Mouse (Mus musculus): Measurements from ENCODE around the gene Dhx8. TPM values are rescaled to one million over a fixed set of nuclear protein-coding genes. Genes with fewer than 3 reads are reported as not detected.
A peak's percentile ranks its signal among the peaks of the same experiment; 100 is the strongest.

Dhx8 gene
- polyA plus RNA-seq, 2 experiments: 9.6 to 12.9 TPM

GRCm38 (mm10) chr11:101759530-101759929, 26.8 kb downstream of the Dhx8 start:
- Histone ChIP-seq H3K4me1 (replicated peaks; ENCODE audit: control insufficient read depth in 2 of 2, insufficient read depth in 2 of 2, low read length in 1 of 2) (no peaks in the 10 kb centered on the region), H3K9me3 (ENCODE audit: control insufficient read depth, low read length) (no peaks in the 10 kb centered on the region), H3K4me3 (ENCODE audit: insufficient read depth in 1 of 2, low read depth in 2 of 2, low read length in 2 of 2) (no peak overlapping the region), H3K9ac (replicated peaks) (no peak overlapping the region), H3K4me2 (ENCODE audit: low read depth) (no peak overlapping the region), H3K36me3 (replicated peaks; ENCODE audit: control insufficient read depth, insufficient read depth, low read depth) (peaks cover 57% of the 10 kb centered on the region), H3K27me3 (ENCODE audit: control insufficient read depth, insufficient read depth, low read length) (no peaks in the 10 kb centered on the region), H3K27ac (no peak overlapping the region)
- ATAC-seq (ENCODE audit: insufficient read depth): no peak
- 86% methylated on average over 3 of the region's 3 CpGs for WGBS (ENCODE audit: insufficient replicate concordance)
- DNase-seq (ENCODE audit: low read depth in 3 of 3, low spot score in 3 of 3): no peak
- TF ChIP-seq EP300 (IDR thresholded peaks at IDR 0.05; ENCODE audit: low read depth) (no peak), CTCF (IDR thresholded peaks at IDR 0.05; ENCODE audit: low read depth) (no peak)

GRCm38 (mm10) chr11:101763723-101764122, 31.0 kb downstream of the Dhx8 start:
- Histone ChIP-seq H3K9ac (replicated peaks) (no peak overlapping the region), H3K4me1 (replicated peaks; ENCODE audit: control insufficient read depth in 2 of 2, insufficient read depth in 2 of 2, low read length in 1 of 2) (no peaks in the 10 kb centered on the region), H3K9me3 (ENCODE audit: control insufficient read depth, low read length) (no peaks in the 10 kb centered on the region), H3K27ac (no peak overlapping the region), H3K36me3 (replicated peaks; ENCODE audit: control insufficient read depth, insufficient read depth, low read depth) (peaks cover 57% of the 10 kb centered on the region), H3K27me3 (ENCODE audit: control insufficient read depth, insufficient read depth, low read length) (no peaks in the 10 kb centered on the region), H3K4me3 (ENCODE audit: insufficient read depth in 1 of 2, low read depth in 2 of 2, low read length in 2 of 2) (no peak overlapping the region), H3K4me2 (ENCODE audit: low read depth) (no peak overlapping the region)
- no peak for TF ChIP-seq EP300 (IDR thresholded peaks at IDR 0.05; ENCODE audit: low read depth)
- peak; percentile 76 for TF ChIP-seq CTCF (IDR thresholded peaks at IDR 0.05; ENCODE audit: low read depth)
- ATAC-seq (ENCODE audit: insufficient read depth) (no peak), DNase-seq (ENCODE audit: low read depth in 3 of 3, low spot score in 3 of 3) (peak; percentile 20 to 36 (median 20))
- 50% methylated on average over 7 of the region's 7 CpGs for WGBS (ENCODE audit: insufficient replicate concordance)

- DNase-seq (ENCODE audit: low read depth in 3 of 3, low spot score in 3 of 3) (no peak), ATAC-seq (ENCODE audit: insufficient read depth) (no peak)
- Histone ChIP-seq H3K36me3 (replicated peaks; ENCODE audit: control insufficient read depth, insufficient read depth, low read depth) (peaks cover 52% of the 10 kb centered on the region), H3K4me1 (replicated peaks; ENCODE audit: control insufficient read depth in 2 of 2, insufficient read depth in 2 of 2, low read length in 1 of 2) (no peaks in the 10 kb centered on the region), H3K27me3 (ENCODE audit: control insufficient read depth, insufficient read depth, low read length) (no peaks in the 10 kb centered on the region), H3K4me3 (ENCODE audit: insufficient read depth in 1 of 2, low read depth in 2 of 2, low read length in 2 of 2) (no peak overlapping the region), H3K27ac (no peak overlapping the region), H3K9ac (replicated peaks) (no peak overlapping the region), H3K9me3 (ENCODE audit: control insufficient read depth, low read length) (no peaks in the 10 kb centered on the region), H3K4me2 (ENCODE audit: low read depth) (no peak overlapping the region)
- TF ChIP-seq EP300 (IDR thresholded peaks at IDR 0.05; ENCODE audit: low read depth) (no peak), CTCF (IDR thresholded peaks at IDR 0.05; ENCODE audit: low read depth) (no peak)
- 83% methylated on average over 8 of the region's 8 CpGs for WGBS (ENCODE audit: insufficient replicate concordance)
Measured at GRCm38 (mm10) chr11:101764546-101764945, 31.8 kb downstream of the Dhx8 start.

GRCm38 (mm10) chr11:101767326-101767725, 34.6 kb downstream of the Dhx8 start:
- no peaks in the 10 kb centered on the region for H3K9me3 ChIP-seq (ENCODE audit: control insufficient read depth, low read length)
- H3K27ac ChIP-seq: no peak overlapping the region
- DNase-seq (ENCODE audit: low read depth in 3 of 3, low spot score in 3 of 3) (no peak), ATAC-seq (ENCODE audit: insufficient read depth) (no peak)
- H3K27me3 ChIP-seq (ENCODE audit: control insufficient read depth, insufficient read depth, low read length): no peaks in the 10 kb centered on the region; the same call in 1 of the 2 replicates
- H3K36me3 ChIP-seq (replicated peaks; ENCODE audit: control insufficient read depth, insufficient read depth, low read depth): peaks cover 40% of the 10 kb centered on the region
- H3K4me3 ChIP-seq (ENCODE audit: insufficient read depth in 1 of 2, low read depth in 2 of 2, low read length in 2 of 2): no peak overlapping the region
- no peak for TF ChIP-seq EP300 (IDR thresholded peaks at IDR 0.05; ENCODE audit: low read depth)
- no peak for TF ChIP-seq CTCF (IDR thresholded peaks at IDR 0.05; ENCODE audit: low read depth)
- 80% methylated on average over 5 of the region's 5 CpGs for WGBS (ENCODE audit: insufficient replicate concordance)
- no peak overlapping the region for H3K4me2 ChIP-seq (ENCODE audit: low read depth)
- H3K9ac ChIP-seq (replicated peaks): no peak overlapping the region
- H3K4me1 ChIP-seq (replicated peaks; ENCODE audit: control insufficient read depth in 2 of 2, insufficient read depth in 2 of 2, low read length in 1 of 2): no peaks in the 10 kb centered on the region

- Histone ChIP-seq H3K9me3 (ENCODE audit: control insufficient read depth, low read length) (no peaks in the 10 kb centered on the region), H3K27ac (no peak overlapping the region), H3K9ac (replicated peaks) (no peak overlapping the region), H3K4me1 (replicated peaks; ENCODE audit: control insufficient read depth in 2 of 2, insufficient read depth in 2 of 2, low read length in 1 of 2) (no peaks in the 10 kb centered on the region), H3K27me3 (ENCODE audit: control insufficient read depth, insufficient read depth, low read length) (no peaks in the 10 kb centered on the region; the same call in none of the 2 replicates), H3K36me3 (replicated peaks; ENCODE audit: control insufficient read depth, insufficient read depth, low read depth) (peaks cover 37% of the 10 kb centered on the region), H3K4me2 (ENCODE audit: low read depth) (no peak overlapping the region), H3K4me3 (ENCODE audit: insufficient read depth in 1 of 2, low read depth in 2 of 2, low read length in 2 of 2) (no peak overlapping the region)
- 80% methylated on average over 6 of the region's 6 CpGs for WGBS (ENCODE audit: insufficient replicate concordance)
- DNase-seq (ENCODE audit: low read depth in 3 of 3, low spot score in 3 of 3) (no peak), ATAC-seq (ENCODE audit: insufficient read depth) (no peak)
- TF ChIP-seq EP300 (IDR thresholded peaks at IDR 0.05; ENCODE audit: low read depth) (no peak), CTCF (IDR thresholded peaks at IDR 0.05; ENCODE audit: low read depth) (no peak)
Measured at GRCm38 (mm10) chr11:101768721-101769120, 36.0 kb downstream of the Dhx8 start.
